Mouse (Mus musculus) forebrain, embryonic 14.5 days (tissue): ENCODE measurements around the gene Krt9. TPM values are rescaled to one million over a fixed set of nuclear protein-coding genes. Genes with fewer than 3 reads are reported as not detected.
"Not testable (repeated sequence)": the region's sequence is repeated elsewhere in the genome, so short reads cannot be mapped to it uniquely, and the experiment has no call there.

Experiments
- ATAC-seq: fragments of 200-750 bp; cut with Nextera tagmentation; 2 replicates; pipeline ENCODE4 v1.8.0; 2017; ENCODE audit warnings: mild to moderate bottlenecking, moderate library complexity
- DNase-seq: peaks from one replicate; pipeline ENCODE4 v3.0.0-alpha.2; 2015; ENCODE audit warnings: low spot score
- H3K27ac ChIP-seq: fragments of 300-500 bp; sonication (generic); 2 replicates; pipeline ENCODE4 v1.5.1; 2014; ENCODE audit warnings: low read depth, mild to moderate bottlenecking, control low read depth, low read length, moderate library complexity
- H3K27me3 ChIP-seq: fragments of 300-500 bp; sonication (generic); replicated peaks from 2 replicates; pipeline ENCODE4 v1.6.1; 2014; ENCODE audit warnings: low read length, control low read depth, mixed read lengths; ENCODE audit not compliant: control insufficient read depth, insufficient read depth
- H3K36me3 ChIP-seq: fragments of 300-500 bp; sonication (generic); 2 replicates; pipeline ENCODE4 v1.6.1; 2014; ENCODE audit warnings: low read length, control low read depth; ENCODE audit not compliant: control insufficient read depth, insufficient read depth
- H3K4me1 ChIP-seq: fragments of 300-500 bp; sonication (generic); 2 replicates; pipeline ENCODE4 v1.6.1; 2014; ENCODE audit warnings: antibody characterized with exemption, low read length, control low read depth; ENCODE audit not compliant: control insufficient read depth, insufficient read depth
- H3K4me2 ChIP-seq: fragments of 300-500 bp; sonication (generic); 2 replicates; pipeline ENCODE4 v1.6.1; 2014; ENCODE audit warnings: mild to moderate bottlenecking, control low read depth, low read length
- H3K4me3 ChIP-seq: fragments of 300-500 bp; sonication (generic); 2 replicates; pipeline ENCODE4 v1.5.1; 2014; ENCODE audit warnings: low read depth, low read length, control low read depth
- H3K9ac ChIP-seq: fragments of 300-500 bp; sonication (generic); 2 replicates; pipeline ENCODE4 v1.6.1; 2014; ENCODE audit warnings: mild to moderate bottlenecking, low read length, control low read depth, moderate library complexity
- H3K9me3 ChIP-seq: fragments of 300-500 bp; sonication (generic); replicated peaks from 2 replicates; pipeline ENCODE4 v1.6.1; 2016; ENCODE audit warnings: low read length, control low read depth, mixed read lengths; ENCODE audit not compliant: control insufficient read depth
- WGBS: fragments of 180-500 bp; shearing (Covaris S2); extraction: QIAGEN DNeasy Blood & Tissue Kit; methylation state at CpG from one replicate; pipeline ENCODE4 v1.1.7; 2014; 5-methylcytosine and 5-hydroxymethylcytosine counted together
- polyA plus RNA-seq: library from polyadenylated mRNA; unstranded; fragments of >200 nt; fragmentation: Nextera tagmentation; extraction: Ambion mirVana; gene quantifications from 2 replicates; pipeline ENCODE4 v1.2.1, GENCODE M21; 2014

The Krt9 gene
- not detected in 2 replicates for polyA plus RNA-seq

GRCm38 (mm10) chr11:100192992-100193391, at the start of gene Krt9:
Krt9 (minus strand) TSS chr11:100193246.
- ATAC-seq = no peak

DNA sequence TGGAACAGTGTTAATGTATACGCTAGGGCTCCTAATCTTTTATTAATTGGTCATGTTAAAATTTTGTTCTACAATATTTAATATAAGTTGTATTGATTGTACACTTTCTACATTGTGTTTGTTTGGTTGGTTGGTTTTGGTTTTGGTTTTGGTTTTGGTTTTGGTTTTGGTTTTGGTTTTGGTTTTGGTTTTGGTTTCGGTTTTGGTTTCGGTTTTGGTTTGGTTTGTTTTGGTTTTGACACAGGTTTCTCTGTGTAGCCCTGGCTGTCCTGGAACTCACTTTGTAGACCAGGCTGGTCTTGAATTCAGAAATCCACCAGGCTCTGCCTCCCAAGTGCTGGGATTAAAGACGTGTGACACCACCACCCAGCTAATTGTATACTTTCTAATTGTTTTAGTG, 47.2 kb upstream of the Krt9 start:
- ATAC-seq, H3K4me2 ChIP-seq, H3K27me3 ChIP-seq, H3K36me3 ChIP-seq, H3K9ac ChIP-seq, H3K4me1 ChIP-seq, H3K4me3 ChIP-seq, H3K27ac ChIP-seq, H3K9me3 ChIP-seq, DNase-seq: not testable (repeated sequence)
- 88% methylated on average over 4 of the region's 4 CpGs for WGBS

More at GRCm38 (mm10) chr11:100192992-100193391, at the start of gene Krt9:
- H3K36me3 ChIP-seq = no peaks in the 10 kb centered on the region
- H3K9ac ChIP-seq = no peak within 1 kb of the TSS
- H3K4me2 ChIP-seq = no peak within 1 kb of the TSS
- DNase-seq = no peak
- no peaks in the 10 kb centered on the region for H3K4me1 ChIP-seq
- H3K27ac ChIP-seq = no peak within 1 kb of the TSS
- 70% methylated on average over 9 of the region's 9 CpGs for WGBS
- H3K27me3 ChIP-seq = no peaks in the 10 kb centered on the region
- H3K9me3 ChIP-seq = no peaks in the 10 kb centered on the region
- H3K4me3 ChIP-seq = no peak within 1 kb of the TSS

- H3K9ac ChIP-seq = no peak overlapping the region
- 40% methylated on average over 8 of the region's 8 CpGs for WGBS
- no peaks in the 10 kb centered on the region for H3K27me3 ChIP-seq
- no peak overlapping the region for H3K4me2 ChIP-seq
- no peak for ATAC-seq
- peaks cover 6% of the 10 kb centered on the region for H3K9me3 ChIP-seq
- H3K4me1 ChIP-seq = no peaks in the 10 kb centered on the region
- H3K36me3 ChIP-seq = no peaks in the 10 kb centered on the region
- H3K4me3 ChIP-seq = no peak overlapping the region
- H3K27ac ChIP-seq = no peak overlapping the region
- no peak for DNase-seq
These were observed 28.7 kb upstream of the Krt9 start for GRCm38 (mm10) chr11:100221741-100222140.

DNA sequence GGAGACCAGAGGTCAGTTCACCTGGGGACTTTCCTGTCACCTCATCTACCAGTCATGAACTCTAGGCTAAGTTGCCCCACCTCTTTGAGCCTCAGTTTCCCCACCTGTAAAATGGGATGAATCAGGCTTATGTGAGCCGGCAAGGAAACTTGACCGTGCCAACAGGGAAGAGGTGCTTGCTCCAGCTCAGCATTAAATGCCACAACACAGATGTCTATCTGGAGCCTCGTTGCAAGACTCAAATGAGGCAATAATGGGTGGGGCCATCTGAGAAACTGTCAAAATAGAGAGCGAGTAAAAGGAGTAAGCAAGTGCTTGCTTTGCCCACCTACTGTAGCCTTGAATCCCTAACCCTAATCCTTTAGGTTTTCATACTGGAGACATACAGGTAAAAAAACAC, 26.3 kb upstream of the Krt9 start:
- H3K27ac ChIP-seq = no peak overlapping the region
- no peak for ATAC-seq

GRCm38 (mm10) chr11:100208542-100208941, 15.5 kb upstream of the Krt9 start:
- Histone ChIP-seq H3K4me2 (no peak overlapping the region), H3K9ac (no peak overlapping the region), H3K27me3 (no peaks in the 10 kb centered on the region), H3K27ac (no peak overlapping the region), H3K36me3 (no peaks in the 10 kb centered on the region), H3K4me3 (no peak overlapping the region), H3K4me1 (no peaks in the 10 kb centered on the region), H3K9me3 (no peaks in the 10 kb centered on the region)
- WGBS = 72% methylated on average over 6 of the region's 6 CpGs
- ATAC-seq = no peak
- DNase-seq = no peak

More for the DNA sequence above, 26.3 kb upstream of the Krt9 start:
- DNase-seq = no peak
- no peak overlapping the region for H3K4me2 ChIP-seq
- 89% methylated on average over 4 of the region's 4 CpGs for WGBS
- H3K9ac ChIP-seq = no peak overlapping the region
- H3K4me1 ChIP-seq = no peaks in the 10 kb centered on the region
- H3K27me3 ChIP-seq = no peaks in the 10 kb centered on the region
- H3K4me3 ChIP-seq = no peak overlapping the region
- H3K36me3 ChIP-seq = no peaks in the 10 kb centered on the region
- no peaks in the 10 kb centered on the region for H3K9me3 ChIP-seq

- H3K27me3 ChIP-seq = no peaks in the 10 kb centered on the region
- H3K9ac ChIP-seq = no peak within 1 kb of the TSS
- no peaks in the 10 kb centered on the region for H3K9me3 ChIP-seq
- H3K4me3 ChIP-seq = no peak within 1 kb of the TSS
- H3K4me1 ChIP-seq = no peaks in the 10 kb centered on the region
- DNase-seq (no peak), ATAC-seq (no peak)
- WGBS = 91% methylated on average over 8 of the region's 8 CpGs
- no peak within 1 kb of the TSS for H3K27ac ChIP-seq
- no peak within 1 kb of the TSS for H3K4me2 ChIP-seq
- no peaks in the 10 kb centered on the region for H3K36me3 ChIP-seq
These were observed 14.5 kb upstream of the Krt9 start, which contains the start of gene Krt14 for GRCm38 (mm10) chr11:100207498-100207897. Krt14 (minus strand) TSS chr11:100207548.

DNA sequence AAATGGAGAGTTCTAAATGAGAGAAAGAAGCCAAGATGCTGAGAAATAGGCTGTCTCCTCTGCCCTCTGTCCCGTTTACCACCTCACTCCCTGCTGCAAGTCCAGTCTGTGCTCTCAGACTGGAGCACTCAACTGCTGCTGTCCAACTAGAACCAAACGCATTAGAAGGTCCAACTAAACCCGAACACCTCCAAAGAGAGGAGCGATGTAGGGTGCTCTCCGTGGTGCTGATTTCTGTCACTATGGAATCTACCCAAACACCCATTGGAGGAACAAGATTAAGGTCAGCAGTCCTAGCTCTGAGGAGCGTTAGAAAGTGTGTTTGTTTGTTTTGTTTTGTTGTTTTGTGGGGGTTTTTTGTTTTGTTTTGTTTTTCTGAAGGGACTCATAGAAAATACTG, 10.4 kb upstream of the Krt9 start:
- H3K9ac ChIP-seq = no peak overlapping the region
- no peak for ATAC-seq
- peak; percentile 14 for DNase-seq
- H3K27me3 ChIP-seq = no peaks in the 10 kb centered on the region
- H3K9me3 ChIP-seq = no peaks in the 10 kb centered on the region
- H3K4me1 ChIP-seq = no peaks in the 10 kb centered on the region
- WGBS = 26% methylated on average over 6 of the region's 6 CpGs
- H3K36me3 ChIP-seq = no peaks in the 10 kb centered on the region
- no peak overlapping the region for H3K27ac ChIP-seq
- no peak overlapping the region for H3K4me2 ChIP-seq
- H3K4me3 ChIP-seq = no peak overlapping the region

DNA sequence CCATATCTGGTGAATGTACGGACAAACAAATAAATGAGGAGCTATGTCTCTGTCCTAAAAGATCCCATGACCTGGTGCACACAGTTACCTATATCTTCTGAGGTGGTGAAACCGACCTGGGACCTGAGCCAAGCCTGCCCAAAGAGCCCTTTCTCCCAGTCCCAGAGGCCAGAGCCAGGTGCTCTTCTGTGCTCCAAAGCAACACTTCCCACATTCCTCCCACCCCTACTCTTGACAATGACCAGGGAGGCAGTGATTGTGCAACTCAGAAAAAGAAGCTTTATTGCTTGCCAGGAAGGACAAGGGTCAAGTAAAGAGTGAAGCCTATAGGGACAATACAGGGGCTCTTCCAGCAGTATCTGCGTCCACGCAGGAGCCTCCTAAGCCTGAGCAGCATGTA, 9.9 kb upstream of the Krt9 start:
- WGBS = 85% methylated on average over 4 of the region's 4 CpGs
- DNase-seq (no peak), ATAC-seq (no peak)
- Histone ChIP-seq H3K27me3 (no peaks in the 10 kb centered on the region), H3K4me1 (no peaks in the 10 kb centered on the region), H3K27ac (no peak overlapping the region), H3K9ac (no peak overlapping the region), H3K9me3 (no peaks in the 10 kb centered on the region), H3K36me3 (no peaks in the 10 kb centered on the region), H3K4me3 (no peak overlapping the region), H3K4me2 (no peak overlapping the region)

DNA sequence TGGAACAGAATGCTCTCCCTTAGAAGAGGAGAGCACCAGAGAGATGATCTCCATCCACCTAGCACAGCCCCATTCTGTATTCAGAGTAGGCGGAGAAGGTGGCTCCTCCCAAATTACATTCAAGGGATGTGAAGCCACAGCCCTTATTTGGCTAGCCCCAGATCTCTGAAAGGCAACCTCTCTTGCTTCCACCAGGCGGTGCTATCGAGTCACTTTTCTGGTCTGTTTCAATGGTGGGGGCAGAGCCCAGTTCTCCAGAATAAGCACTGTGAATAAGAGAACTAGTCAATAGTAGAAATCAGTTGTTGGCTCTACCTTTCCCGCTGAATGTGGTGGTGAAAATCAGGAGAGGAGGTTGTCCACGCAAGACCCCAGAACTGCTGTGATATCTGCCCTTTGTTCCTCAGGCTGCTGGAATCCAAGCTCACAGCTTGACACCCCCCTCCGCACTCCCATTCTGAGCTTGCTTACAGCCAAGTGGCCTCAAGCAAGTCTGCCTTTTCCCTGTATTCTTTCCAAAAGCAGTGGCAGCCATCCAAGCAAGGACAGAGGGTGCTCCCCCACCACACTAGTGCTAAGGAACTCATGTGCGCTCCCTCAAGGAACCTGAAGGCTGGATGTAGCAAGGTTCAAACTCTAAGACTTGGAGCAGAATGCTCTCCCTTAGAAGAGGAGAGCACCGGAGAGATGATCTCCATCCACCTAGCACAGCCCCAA, 7.2 kb upstream of the Krt9 start:
- no peaks in the 10 kb centered on the region for H3K27me3 ChIP-seq
- no peaks in the 10 kb centered on the region for H3K36me3 ChIP-seq
- no peak overlapping the region for H3K4me2 ChIP-seq
- no peak overlapping the region for H3K9ac ChIP-seq
- no peak overlapping the region for H3K4me3 ChIP-seq
- ATAC-seq = no peak
- H3K27ac ChIP-seq = no peak overlapping the region
- no peaks in the 10 kb centered on the region for H3K9me3 ChIP-seq
- DNase-seq = peak; percentile 5
- WGBS = 43% methylated on average over 8 of the region's 8 CpGs
- H3K4me1 ChIP-seq = no peaks in the 10 kb centered on the region
